Mouse (Mus musculus): ENCODE measurements at regions not wholly inside any gene's neighbourhood (a gene's known extent, or its start where the extent isn't known, plus 50 kb on each side); places are given as distances from the start of the nearest gene placed in this dataset.

GRCm38 (mm10) chr1:113550172-113550571, 1685.5 kb upstream of the Dsel start:
- TF ChIP-seq CTCF (conservative IDR thresholded peaks at IDR 0.05; ENCODE audit: low read length) (no peak), NANOG (IDR thresholded peaks at IDR 0.05; ENCODE audit: borderline replicate concordance, low read length) (no peak)
